Mouse (Mus musculus) NIH3T3 (cell line): ENCODE results near the gene Foxn2.

ENCODE experiments used
- DNase-seq: peaks from one replicate; pipeline ENCODE4 v3.0.0-alpha.2; 2012; ENCODE audit warnings: low read depth

Gene Foxn2

GRCm38 (mm10) chr17:88493551-88493950 is 53.0 kb downstream of the Foxn2 start:
- no peak for DNase-seq

- no peak for DNase-seq
These were observed 53.7 kb downstream of the Foxn2 start for GRCm38 (mm10) chr17:88494121-88494771.

GRCm38 (mm10) chr17:88494772-88495132 is 54.2 kb downstream of the Foxn2 start:
- no peak for DNase-seq

GRCm38 (mm10) chr17:88498090-88498682 is 57.7 kb downstream of the Foxn2 start:
- peak; percentile 59 for DNase-seq

- no peak for DNase-seq
These were observed 63.5 kb downstream of the Foxn2 start for GRCm38 (mm10) chr17:88504056-88504455.

- no peak for DNase-seq
These were observed 64.8 kb downstream of the Foxn2 start for GRCm38 (mm10) chr17:88505275-88505723.

- DNase-seq, result no peak
These were observed 65.4 kb downstream of the Foxn2 start for GRCm38 (mm10) chr17:88505941-88506340.

GRCm38 (mm10) chr17:88507376-88507775 is 66.9 kb downstream of the Foxn2 start:
- no peak for DNase-seq

GRCm38 (mm10) chr17:88508846-88509508 is 68.5 kb downstream of the Foxn2 start:
- peak; percentile 94 for DNase-seq

GRCm38 (mm10) chr17:88509999-88510398 is 69.5 kb downstream of the Foxn2 start:
- DNase-seq, result no peak

- DNase-seq, result peak; percentile 87
These were observed 70.6 kb downstream of the Foxn2 start for GRCm38 (mm10) chr17:88511095-88511551.

- peak; percentile 75 for DNase-seq
These were observed 76.0 kb downstream of the Foxn2 start for GRCm38 (mm10) chr17:88516477-88516876.

GRCm38 (mm10) chr17:88527781-88528180 is 87.3 kb downstream of the Foxn2 start:
- DNase-seq, result peak; percentile 85

GRCm38 (mm10) chr17:88529519-88530235 is 89.2 kb downstream of the Foxn2 start, which contains the start of gene Ppp1r21:
TSS of gene Ppp1r21 (plus strand) at chr17:88530118.
- DNase-seq, result peak; percentile 99

- DNase-seq, result no peak
These were observed 89.7 kb downstream of the Foxn2 start for GRCm38 (mm10) chr17:88530236-88530619.

GRCm38 (mm10) chr17:88530667-88531066 is 90.2 kb downstream of the Foxn2 start:
- no peak for DNase-seq

GRCm38 (mm10) chr17:88531176-88531575 is 90.7 kb downstream of the Foxn2 start:
- no peak for DNase-seq

GRCm38 (mm10) chr17:88537842-88538430 is 97.4 kb downstream of the Foxn2 start:
- no peak for DNase-seq
